Mouse (Mus musculus) central nervous system, embryonic 11.5 days (tissue): ENCODE measurements around the gene Adar. TPM values are rescaled to one million over a fixed set of nuclear protein-coding genes. Genes with fewer than 3 reads are reported as not detected.

ENCODE experiments used
- polyA plus RNA-seq: library from polyadenylated mRNA; depleted of rRNA; stranded (reverse); fragments of >200 nt; gene quantifications from 2 replicates; pipeline ENCODE4 v1.2.3, GENCODE M21; 2012; rRNA removed

Gene Adar
- 31.3 and 37.8 TPM in 2 replicates for polyA plus RNA-seq

GRCm38 (mm10) chr3:89714359-89715206 is at the start of gene Adar:
TSS of gene Adar (plus strand) at chr3:89715022.

GRCm38 (mm10) chr3:89764119-89764724 is 49.4 kb downstream of the Adar start, which contains the start of gene Chrnb2:
TSS of gene Chrnb2 (minus strand) at chr3:89764632.

GRCm38 (mm10) chr3:89772968-89773709 is 58.3 kb downstream of the Adar start, which contains the start of gene Ube2q1:
TSS of gene Ube2q1 (plus strand) at chr3:89773616.

Other genes with a start within 250 kb of the Adar start
- gene Kcnn3, start 194.9 kb upstream of the Adar start, polyA plus RNA-seq = 1.7 and 2.9 TPM in 2 replicates
- gene Chrnb2, start 49.6 kb downstream of the Adar start, polyA plus RNA-seq = 13.4 and 14.2 TPM in 2 replicates
- gene Ube2q1, start 58.6 kb downstream of the Adar start, polyA plus RNA-seq = 50.4 and 56.9 TPM in 2 replicates
- 1.4 and 2.4 TPM in 2 replicates for gene She, start 116.3 kb downstream of the Adar start, polyA plus RNA-seq
- 0.35 and 0.68 TPM in 2 replicates for gene Il6ra, start 198.2 kb downstream of the Adar start, polyA plus RNA-seq
- gene Atp8b2, start 248.5 kb downstream of the Adar start, polyA plus RNA-seq = 38.5 and 58.0 TPM in 2 replicates